9 mouse cellular contexts compared by ENCODE assay signal in genomic region chr5:64265145-64265544, GRCm38 (mm10).
DNase-seq lines count a peak whose midpoint lies in the region; ATAC-seq lines count a peak whose summit lies in the region.
"Had no signal": no experiment of that assay in that cellular context is flagged by ENCODE, and none has a peak within 500 bp of the region (broad histone marks: within the 10 kb centered on the region; RNA-seq: fewer than 3 reads in every experiment).

No protein-coding gene starts in this region.

- no peak overlapping the region for H3K4me3 ChIP-seq in heart, embryonic 11.5 days (ENCODE audit: low read depth, low read length)
- H3K4me3 ChIP-seq: heart, embryonic 15.5 days had no signal

- H3K4me1 ChIP-seq in heart, embryonic 11.5 days (ENCODE audit: control insufficient read depth, insufficient read depth, low read length) = peaks cover 4% of the 10 kb centered on the region

- H3K36me3 ChIP-seq in heart, embryonic 11.5 days (ENCODE audit: control insufficient read depth, insufficient read depth, low read length) = no peaks in the 10 kb centered on the region
- peaks cover 8% of the 10 kb centered on the region for H3K36me3 ChIP-seq in splenic B cell, adult 2 months (ENCODE audit: control insufficient read depth, insufficient read depth, low read length, poor library complexity, severe bottlenecking)
- H3K36me3 ChIP-seq: heart, embryonic 15.5 days had no signal

- no peaks in the 10 kb centered on the region for H3K27me3 ChIP-seq in heart, embryonic 11.5 days (ENCODE audit: control insufficient read depth, insufficient read depth, low read length)
- H3K27me3 ChIP-seq in splenic B cell, adult 2 months (ENCODE audit: control insufficient read depth, insufficient read depth, low read length, poor library complexity, severe bottlenecking) = no peaks in the 10 kb centered on the region
- H3K27me3 ChIP-seq: heart, embryonic 15.5 days had no signal

- H3K9me3 ChIP-seq in heart, embryonic 11.5 days (replicated peaks; ENCODE audit: control insufficient read depth, low read length) = no peaks in the 10 kb centered on the region
- H3K9me3 ChIP-seq: heart, embryonic 15.5 days had no signal

- no peak for ATAC-seq in heart, embryonic 11.5 days (replicated peaks; ENCODE audit: insufficient number of reproducible peaks, low FRiP score, low TSS enrichment)

- intact Hi-C loops in heart, postnatal 10 days (cut with DNase I) = loop anchor here (1.0 kb wide), 1 partner anchor 63 kb away; no protein-coding TSS in a partner anchor

- no peak overlapping the region for H3K9ac ChIP-seq in heart, embryonic 11.5 days (ENCODE audit: low read depth, low read length)
- H3K9ac ChIP-seq: heart, embryonic 15.5 days had no signal

- no peak overlapping the region for H3K4me2 ChIP-seq in heart, embryonic 11.5 days
- H3K4me2 ChIP-seq: heart, embryonic 15.5 days had no signal

- H3K27ac ChIP-seq in heart, embryonic 11.5 days (ENCODE audit: low read depth, low read length) = no peak overlapping the region
- H3K27ac ChIP-seq: heart, embryonic 15.5 days had no signal

- 26% methylated on average over 3 of the region's 3 CpGs for WGBS in heart, embryonic 11.5 days (ENCODE audit: insufficient replicate concordance)

- peak; percentile 41 to 71 for DNase-seq in heart, postnatal 10 days
- peak; percentile 61 for DNase-seq in retina, embryonic 14.5 days (ENCODE audit: low spot score)
- DNase-seq in retina, postnatal 1 day = no peak
- peak; percentile 27 for DNase-seq in T-cell, adult 2 months (ENCODE audit: low spot score)
- peak; percentile 77 for DNase-seq in kidney, postnatal 10 days
- DNase-seq in splenic B cell, adult 2 months (ENCODE audit: low read depth, low spot score) = peak; percentile 74
- DNase-seq in left cerebral cortex, adult 11 months (ENCODE audit: low spot score) = no peak

Comparison
In these comparisons a context has a peak if more than half of its experiments do, and no peak if none do; other contexts are left out.
1. DNase-seq: peak in heart, postnatal 10 days (2 of 2), retina, embryonic 14.5 days (single experiment), T-cell, adult 2 months (single experiment), kidney, postnatal 10 days (single experiment) and splenic B cell, adult 2 months (single experiment); none in retina, postnatal 1 day (single experiment) and left cerebral cortex, adult 11 months (single experiment).